Mouse (Mus musculus) cerebellum, postnatal 14 days (tissue): ENCODE data around the gene Cela3a.
A peak's percentile ranks its signal among the peaks of the same experiment; 100 is the strongest.
"Not testable (repeated sequence)": the region's sequence is repeated elsewhere in the genome, so short reads cannot be mapped to it uniquely, and the experiment has no call there.

ENCODE experiments used
- DNase-seq, 2 experiments: peaks; one replicate each; pipeline ENCODE4 v3.0.0; 2021; ENCODE audit warnings: mixed read lengths in 2 of 2

The Cela3a gene

DNA sequence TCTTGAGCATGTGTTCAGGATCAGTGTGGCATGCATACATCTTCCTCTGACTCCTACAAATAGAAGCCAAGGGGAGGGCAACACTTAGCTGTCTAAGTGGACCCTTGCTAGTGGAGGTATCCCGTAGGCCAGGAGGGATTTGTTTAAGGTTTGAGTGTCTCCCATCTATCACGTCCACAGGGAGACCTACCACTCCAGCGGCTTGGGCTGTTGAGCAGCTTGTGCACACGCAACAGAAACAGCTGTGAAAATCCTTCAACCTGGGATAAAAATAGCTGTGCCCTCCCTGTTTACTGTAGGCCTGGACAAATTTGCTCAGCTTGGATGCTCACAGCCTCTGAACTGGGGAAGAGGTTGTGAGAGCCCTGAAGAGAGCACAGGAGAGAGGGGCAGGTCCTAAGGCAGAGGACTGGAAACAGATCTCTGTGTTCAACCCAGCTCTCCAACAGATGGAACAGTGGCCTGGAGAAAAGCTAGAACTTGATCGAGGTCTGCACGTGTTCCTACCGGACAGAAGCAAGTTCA is 2.7 kb upstream of the Cela3a start:
- not testable (repeated sequence) for DNase-seq

- DNase-seq, result no peak
Measured at GRCm38 (mm10) chr4:137405571-137405970, 4.0 kb downstream of the Cela3a start.

DNA sequence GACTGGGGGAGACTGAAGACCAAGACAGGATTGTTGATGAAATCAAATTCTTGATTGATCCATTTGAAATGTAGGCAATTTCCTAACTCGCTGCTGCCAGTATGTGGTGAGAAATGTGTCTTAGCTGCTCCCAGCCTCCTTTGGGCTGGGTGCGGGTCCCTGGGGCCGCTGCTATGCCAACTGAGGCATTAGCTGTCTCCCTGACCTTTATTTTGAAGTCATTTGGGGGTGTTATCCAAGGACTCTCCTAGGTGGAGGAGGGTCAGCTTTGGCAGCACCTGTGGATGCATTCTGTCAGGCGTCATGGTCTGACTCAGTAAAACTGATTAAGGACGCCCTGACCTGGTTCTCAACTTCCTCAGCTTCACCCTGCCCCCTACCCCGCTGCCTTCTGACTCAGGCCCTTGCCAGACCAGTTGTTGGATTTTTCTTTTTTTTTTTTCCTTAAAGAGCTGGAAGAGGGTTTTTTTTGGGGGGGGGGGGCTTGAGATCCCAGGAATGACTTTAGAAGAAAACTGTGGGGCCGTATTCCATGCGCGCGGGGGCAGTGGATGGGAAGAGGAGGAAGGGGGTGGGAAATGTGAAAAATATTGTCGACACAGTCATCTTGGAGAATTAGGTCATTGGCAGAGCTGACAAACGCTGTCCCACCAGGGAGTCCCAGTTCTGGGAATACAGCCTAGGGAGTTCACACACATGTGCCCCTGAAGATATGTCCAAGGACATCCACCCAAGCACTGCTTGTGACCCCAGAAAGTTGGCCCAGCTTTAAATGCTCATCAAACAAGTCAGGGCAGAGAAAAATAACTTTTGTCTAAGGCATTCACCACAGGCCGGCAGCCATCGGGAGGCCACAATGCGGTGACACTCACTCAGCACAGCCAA is 12.7 kb downstream of the Cela3a start:
- DNase-seq, result peak; percentile 67 to 76

GRCm38 (mm10) chr4:137393378-137394135 is 16.0 kb downstream of the Cela3a start:
- no peak for DNase-seq

- DNase-seq, result no peak
Measured at GRCm38 (mm10) chr4:137392874-137393273, 16.7 kb downstream of the Cela3a start.

GRCm38 (mm10) chr4:137391287-137391686 is 18.3 kb downstream of the Cela3a start:
- no peak for DNase-seq

DNA sequence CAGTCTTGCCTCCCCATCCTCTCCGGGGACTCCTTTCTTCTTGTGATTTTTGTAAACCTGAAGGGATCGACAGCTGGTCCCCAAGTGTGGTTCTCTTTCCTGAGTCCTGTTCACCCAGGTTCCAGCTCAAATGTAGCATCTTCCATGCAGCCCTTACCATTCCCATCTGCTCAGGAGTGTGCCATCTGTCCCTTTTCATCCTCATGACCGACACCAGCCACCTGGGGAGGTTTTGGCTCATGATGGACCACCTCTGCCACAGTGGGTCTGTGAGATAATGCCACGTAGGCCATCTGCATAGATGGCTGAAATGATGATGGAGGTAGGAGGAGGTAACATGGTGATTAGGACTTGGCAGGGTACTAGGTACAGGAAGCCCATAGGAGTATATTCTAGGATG is 19.4 kb downstream of the Cela3a start:
- DNase-seq, result peak; percentile 63 to 65

DNA sequence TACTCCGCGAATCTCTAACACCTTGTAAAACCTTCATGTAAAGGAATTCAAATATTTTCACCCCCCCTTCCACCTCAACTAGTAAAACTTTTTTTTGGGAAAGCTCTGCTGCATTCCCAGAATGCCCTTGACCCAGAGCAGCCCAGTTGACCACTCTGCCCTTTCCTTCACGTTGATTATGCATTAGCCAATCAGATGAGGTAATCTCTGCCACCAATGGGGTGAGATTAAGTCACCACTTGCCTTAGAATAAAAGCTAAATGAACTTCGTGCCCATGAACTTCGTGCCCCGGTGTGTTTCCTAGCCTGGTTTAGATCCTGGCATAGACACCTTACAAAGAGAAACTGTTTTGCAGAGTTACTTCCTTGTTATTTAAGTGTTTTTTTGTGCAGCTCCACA is 20.6 kb downstream of the Cela3a start:
- DNase-seq, result peak; percentile 15 to 48

GRCm38 (mm10) chr4:137388059-137388794 is 21.4 kb downstream of the Cela3a start:
- DNase-seq, result peak; percentile 89 to 90

- no peak for DNase-seq
Measured at GRCm38 (mm10) chr4:137387482-137388058, 22.0 kb downstream of the Cela3a start.

- DNase-seq, result no peak
Measured at GRCm38 (mm10) chr4:137380702-137381605, 28.6 kb downstream of the Cela3a start.

GRCm38 (mm10) chr4:137379713-137380255 is 29.8 kb downstream of the Cela3a start:
- no peak for DNase-seq

DNA sequence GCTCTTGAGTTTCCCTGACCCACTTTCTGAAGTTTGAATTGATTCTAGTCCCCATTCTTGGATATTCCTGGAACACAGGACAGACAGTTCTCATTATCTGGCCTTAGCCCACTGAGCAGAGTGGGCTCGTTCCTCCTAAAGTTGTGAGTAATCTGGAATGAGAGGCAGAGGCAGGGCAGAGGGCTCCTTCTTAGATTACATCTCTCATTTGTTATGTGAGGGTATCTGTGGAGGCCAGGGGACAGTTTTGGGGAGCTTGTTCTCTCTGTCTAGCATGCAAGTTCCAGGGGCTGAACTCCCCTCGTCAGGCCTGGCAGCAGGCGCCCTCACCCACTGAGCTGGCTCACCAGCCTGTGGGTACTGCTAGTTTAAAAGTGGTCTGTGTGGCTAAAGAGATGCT is 30.5 kb downstream of the Cela3a start:
- no peak for DNase-seq

DNA sequence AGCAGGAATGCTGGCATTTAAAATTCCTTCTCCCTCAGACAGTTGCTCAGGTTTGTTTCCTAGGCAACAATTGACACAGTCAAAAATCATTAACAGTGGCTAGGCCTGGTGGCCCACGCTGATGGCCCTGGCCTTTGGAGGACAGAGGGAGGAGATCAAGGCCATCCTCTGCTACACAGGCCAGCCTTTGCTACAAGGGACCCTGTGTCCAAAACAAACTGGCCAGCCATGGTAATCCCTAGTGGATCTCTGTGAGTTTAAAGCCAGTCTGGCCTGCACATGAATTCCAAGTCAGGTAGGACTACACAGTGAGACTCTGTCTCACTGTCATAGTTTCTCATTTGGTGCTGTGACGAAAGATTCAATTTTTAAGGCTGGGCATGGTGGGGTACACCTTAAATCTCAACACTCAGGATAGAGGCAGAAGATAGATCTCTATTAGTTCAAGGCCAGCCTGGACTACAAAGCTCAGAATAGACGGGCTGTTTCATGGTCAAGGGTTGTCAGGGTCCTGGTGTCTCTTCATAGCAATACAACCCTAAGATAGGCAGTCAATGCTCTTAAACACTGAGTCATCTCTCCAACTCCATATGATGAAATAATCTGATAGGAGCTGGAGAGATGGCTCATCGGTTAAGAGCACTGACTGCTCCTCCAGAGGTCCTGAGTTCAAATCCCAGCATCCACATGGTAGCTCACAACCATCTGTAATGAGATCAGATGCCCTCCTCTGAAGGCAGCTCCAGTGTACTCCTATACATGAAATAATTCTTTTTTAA is 31.9 kb downstream of the Cela3a start:
- DNase-seq, result no peak

DNA sequence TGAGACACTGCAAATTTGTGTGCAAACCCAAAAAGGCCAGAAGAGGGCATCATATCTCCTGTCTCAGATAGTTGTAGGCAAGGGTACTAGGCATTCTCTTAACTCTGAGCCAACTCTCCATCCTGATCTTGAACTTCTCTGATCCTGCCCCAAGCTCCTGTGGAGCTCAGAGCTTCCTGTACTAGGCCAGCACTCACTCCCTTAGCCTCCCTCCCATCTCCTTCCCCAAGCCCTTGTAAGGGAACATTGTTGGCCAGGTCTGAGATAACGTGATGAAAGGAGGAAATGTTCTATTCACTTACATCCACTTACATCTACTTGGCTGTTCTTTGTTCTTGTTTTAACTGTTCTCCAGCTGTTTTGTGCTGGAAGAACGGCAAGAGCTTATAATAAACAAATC is 32.8 kb downstream of the Cela3a start:
- no peak for DNase-seq

DNA sequence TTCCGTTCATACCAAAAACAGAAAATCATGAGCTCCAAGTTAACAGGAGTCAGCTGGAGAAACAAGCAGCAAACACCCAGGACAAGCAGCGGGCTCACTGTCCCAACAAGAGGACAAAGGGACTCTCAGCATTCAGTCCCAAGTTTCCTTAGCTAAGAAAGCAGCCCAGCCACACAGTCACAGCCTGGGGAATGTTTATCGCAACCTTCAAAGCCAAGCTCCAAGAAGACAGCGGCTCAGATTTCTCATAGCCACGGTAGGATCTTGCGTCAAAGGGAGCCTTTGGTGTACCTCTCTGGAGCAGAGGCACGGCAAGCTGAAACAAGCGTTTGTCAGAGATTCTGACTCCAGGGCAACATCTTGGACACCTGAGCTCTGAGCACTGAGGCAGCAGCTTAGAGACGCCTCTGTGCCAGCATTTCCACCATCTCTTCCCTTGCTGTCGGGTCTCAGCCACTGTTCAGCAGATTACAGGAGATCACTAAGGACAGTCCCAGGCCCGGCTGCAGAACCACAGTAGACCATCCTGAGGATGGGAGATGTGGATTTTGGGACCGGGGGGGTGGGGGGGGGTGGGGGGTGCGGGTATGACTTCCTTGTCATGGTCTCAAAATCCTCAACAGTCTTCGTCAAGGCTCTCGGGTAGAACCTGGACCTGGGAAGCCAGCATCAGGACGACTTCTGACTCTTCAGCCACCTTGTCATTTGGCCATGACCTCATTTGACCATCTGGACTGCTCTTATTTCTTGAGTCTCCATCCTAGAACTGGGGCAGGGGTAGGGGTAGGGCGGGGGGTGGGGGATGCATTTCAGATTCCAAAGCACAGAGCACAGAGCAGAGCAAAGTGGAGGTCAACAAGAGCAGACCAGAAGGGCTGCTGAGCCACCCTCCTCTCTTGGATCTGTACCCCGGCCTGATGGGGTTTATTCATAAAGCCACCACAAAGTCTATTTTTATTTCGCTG is 34.0 kb downstream of the Cela3a start:
- DNase-seq, result peak in 1 of 2 experiments; percentile 40

- no peak for DNase-seq
Measured at GRCm38 (mm10) chr4:137373711-137374110, 35.9 kb downstream of the Cela3a start.

DNA sequence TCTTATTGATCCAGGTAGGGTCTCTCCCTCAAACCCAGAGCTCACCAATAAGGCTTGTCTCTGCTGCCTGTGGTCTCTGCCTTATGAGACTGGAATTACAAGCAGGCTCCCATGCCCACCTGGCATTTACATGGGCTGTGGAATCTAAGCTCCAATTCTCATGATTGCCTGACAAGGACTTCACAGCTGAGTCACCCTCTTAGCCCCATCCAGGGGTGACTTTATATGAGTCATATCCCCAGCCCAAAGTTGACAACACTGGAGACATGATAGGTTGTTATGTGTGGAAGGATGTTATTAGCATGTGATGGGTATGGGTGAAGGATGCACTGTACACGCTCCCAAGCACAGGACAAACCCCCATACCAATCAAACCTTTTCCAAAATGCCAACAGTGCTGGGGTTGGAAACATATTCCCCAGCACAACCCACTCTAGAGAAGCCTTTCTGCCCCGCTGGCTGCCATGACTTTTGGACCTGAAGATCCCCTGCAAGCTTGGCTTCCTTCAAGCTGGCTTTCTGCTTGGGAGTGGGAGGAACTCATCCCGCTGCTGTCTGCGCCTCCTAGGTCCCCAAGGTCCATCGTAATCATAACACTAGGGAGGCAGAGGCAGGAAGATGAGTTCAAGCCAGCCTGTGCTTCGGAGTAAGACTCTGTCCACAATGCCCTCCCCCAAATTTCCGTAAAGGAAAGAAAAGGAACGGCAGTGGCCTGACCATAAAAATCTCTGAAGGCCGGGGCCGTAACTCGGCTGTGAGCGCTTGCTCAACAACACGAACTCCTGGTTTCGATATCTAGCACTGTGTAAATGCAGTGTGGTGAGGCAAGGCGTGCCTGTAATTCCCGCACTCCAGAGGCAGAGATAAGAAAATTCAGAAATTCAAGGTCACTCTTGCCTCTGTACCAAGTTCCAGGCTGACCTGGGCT is 37.7 kb downstream of the Cela3a start:
- no peak for DNase-seq
